Mouse (Mus musculus): ENCODE measurements around the gene Mtus2. TPM values are rescaled to one million over a fixed set of nuclear protein-coding genes. Genes with fewer than 3 reads are reported as not detected.
A peak's percentile ranks its signal among the peaks of the same experiment; 100 is the strongest.

Mtus2 gene
- total and polyA plus RNA-seq, 3 experiments, result 2.7 to 7.7 (median 3.6) TPM

DNA sequence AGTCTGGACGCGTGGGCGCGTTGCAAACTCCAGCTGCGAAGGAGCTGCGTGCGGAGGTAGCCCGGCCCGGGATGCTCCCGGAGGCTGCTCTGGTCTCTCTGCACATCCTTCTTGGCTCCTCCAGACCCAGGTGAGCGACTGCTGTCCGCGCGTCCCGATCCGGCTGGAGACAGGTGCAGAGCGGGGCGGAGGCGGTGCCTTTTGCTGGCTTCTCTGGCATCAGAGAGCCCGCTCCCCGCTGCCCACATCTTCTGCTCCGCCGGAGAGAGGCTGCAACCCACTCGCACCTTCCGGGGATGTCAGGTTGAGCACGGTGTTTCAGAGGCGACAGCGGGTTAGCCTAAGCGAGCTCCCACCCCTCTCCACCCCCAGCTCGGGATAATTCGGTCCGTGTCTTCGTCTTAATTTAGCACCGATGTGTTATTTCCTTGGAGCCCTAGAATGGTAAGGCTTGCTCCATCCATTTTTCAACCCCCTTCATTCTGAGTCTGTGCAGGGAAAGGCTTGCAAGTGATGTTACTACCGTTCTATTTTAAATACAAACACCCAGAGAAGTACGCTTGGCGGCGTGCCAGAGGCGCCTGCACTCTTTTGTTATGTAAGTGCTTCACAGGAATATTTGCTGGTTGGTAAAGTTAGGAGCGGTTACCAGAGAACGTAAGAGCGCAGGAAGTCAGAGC, 612 bp downstream of the Mtus2 start:
- peak; percentile 21 for DNase-seq

DNA sequence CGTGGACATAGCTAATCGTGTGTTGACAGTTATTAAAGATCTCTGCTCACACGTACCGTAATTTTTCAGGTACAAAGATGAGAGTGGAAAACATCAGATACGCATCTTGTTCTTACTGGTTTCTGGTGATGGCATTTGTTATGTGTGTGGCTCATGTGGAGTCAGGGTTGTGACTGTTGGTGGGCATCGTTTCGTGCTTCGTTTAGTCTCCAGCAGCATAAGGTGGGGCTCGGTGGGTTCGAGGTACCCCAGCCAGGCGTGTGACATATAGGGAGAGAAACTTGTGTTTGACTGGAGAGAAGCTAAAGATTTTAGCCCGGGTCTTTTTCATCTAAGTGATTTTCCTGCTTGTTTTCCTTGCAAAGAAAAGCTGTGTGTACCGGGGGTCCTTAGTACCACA, 1.4 kb downstream of the Mtus2 start:
- no peak for DNase-seq

DNA sequence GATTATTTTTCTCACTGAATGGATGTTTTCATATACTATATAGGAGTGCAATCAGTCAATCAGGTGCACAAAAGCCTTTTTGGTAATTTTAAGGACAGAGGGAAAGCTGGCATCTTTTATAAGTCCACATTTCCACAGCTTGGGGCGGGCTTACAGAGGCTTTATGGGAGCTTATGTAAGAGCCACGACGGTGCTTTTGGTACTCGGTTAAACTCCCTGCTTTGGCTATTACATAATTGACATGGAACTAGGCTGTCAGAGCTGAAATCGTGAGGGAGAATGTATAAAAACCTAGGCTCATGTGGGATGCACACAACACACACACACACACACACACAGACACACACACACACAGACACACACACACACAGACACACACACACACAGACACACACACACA, 2.0 kb downstream of the Mtus2 start:
- DNase-seq, result no peak

DNA sequence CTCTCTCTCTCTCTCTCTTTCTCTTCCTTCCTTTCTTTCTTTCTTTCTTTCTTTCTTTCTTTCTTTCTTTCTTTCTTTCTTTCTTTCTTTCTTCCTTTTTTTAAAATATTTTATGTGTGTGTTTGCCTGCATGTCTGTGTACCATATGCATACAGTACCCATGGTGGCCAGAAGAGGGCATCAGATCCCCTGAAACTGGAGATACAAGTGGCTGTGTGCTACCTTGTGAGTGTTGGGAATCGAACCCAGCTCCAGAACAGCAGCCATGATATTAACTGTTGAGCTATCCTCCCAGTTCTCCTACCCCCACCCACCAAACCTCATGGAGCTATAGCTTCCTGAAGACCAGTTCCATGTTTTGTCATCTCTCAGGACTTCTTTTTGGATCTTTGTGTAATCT, 3.7 kb downstream of the Mtus2 start:
- DNase-seq, result no peak

DNA sequence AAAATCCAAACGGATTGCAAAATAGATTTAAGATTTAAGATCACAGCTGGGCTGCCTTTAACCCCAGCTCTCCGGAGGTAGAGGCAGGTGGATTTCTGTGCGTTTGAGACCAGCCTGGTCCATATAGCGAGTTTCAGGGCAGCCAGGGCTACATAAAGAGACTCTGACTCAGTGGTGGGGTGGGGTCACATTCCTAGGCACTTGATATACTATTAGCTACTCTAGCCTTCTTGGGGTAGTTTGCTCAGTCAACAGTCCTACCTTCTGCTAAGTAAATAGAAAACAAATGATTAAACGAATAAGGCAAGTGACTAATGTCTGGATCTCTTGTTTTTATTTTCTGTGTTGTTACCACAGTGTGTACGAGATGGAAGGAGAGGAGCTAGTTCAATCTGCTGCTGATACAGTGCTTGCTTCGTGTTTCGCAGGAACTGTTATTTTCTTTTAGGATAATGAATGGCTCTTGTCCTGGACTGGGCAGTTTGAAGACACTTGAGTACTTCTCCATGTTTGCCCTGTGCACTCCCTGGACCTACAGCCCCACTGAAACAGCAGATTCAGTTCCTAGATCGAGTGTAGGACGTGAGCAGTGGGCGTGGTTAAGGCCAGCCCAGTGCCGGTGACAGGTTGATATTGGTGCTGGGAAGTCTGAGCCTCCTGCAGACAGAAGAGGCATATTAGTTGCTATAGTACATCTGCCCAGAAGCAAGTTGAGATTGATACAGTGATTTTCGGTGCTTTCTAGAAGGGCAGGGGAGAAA, 6.9 kb downstream of the Mtus2 start:
- no peak for DNase-seq

DNA sequence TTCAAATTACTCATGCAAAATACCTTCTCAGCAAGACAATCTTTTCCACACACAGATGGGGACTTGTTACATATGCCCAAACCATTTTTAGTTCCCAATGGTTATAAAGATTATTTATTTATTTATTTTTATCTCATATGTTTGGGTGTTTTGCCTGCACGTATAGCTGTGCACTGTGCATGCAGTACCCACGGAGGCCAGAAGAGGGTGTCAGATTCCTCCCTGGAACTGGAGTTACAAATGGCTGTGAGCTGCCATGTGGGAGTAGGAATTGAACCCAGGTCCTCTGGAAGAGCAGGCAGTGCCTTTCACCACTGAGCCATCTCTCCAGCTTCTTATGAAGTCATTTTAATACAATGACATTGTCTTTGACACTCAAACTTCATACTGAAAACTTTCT, 7.7 kb downstream of the Mtus2 start:
- DNase-seq, result no peak

DNA sequence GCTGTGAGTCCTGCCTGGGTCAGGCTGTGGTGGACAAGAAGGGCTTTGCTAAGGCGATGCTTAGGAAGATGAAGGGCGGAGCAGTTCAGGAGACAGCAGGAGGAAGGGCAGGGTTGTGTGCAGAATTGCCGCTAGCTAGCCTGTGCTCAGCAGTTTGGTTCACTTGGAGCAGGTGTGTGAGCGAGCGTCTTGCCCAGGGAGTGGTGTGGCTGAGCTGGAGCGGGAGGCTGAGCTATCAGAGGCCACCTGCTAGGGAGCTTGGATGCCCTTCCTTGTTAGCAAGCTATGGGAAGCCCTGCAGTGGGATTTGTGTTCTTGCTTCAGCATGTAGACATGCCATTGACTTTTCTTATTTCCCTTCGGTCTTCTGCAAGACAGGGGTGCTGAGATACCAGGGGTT, 9.5 kb downstream of the Mtus2 start:
- DNase-seq, result no peak

DNA sequence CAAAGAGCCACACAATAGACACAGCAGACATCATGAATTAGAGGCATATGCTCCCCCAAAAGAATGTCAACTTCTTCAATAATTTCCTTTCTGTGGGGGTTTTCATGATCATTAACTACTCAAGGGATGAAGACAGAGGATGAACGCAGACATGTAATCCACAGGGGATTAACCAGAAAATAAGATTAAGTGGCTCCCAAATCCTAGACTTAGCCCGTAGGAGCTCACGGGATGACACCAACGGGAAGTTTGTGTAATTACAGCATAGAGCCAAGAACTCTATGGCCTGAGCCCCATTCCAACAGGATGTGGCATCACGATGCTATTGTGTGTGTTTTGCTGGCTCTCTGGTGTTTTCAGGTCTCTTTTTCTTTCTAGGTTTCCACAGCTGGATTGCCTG, 12.4 kb downstream of the Mtus2 start:
- DNase-seq, result no peak

DNA sequence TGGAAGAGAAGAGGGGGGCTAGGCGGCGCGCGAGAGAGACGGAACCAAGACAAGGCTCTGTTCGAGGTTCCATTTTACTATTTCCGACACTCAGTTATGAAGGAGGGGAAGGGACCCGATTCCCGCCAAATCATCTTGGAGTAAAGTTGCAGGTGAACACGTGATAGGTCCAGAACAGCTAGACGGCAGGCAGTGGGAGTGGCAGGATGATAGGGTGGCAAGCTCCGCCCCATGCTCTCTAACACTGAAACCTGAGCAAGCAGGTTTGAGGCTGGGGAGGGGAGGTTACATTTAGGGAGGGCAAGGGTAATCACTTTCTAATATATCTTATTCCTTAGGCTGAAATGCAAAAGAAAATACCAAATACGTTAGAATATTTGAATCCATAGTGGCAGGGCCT, 18.9 kb downstream of the Mtus2 start:
- DNase-seq, result no peak

DNA sequence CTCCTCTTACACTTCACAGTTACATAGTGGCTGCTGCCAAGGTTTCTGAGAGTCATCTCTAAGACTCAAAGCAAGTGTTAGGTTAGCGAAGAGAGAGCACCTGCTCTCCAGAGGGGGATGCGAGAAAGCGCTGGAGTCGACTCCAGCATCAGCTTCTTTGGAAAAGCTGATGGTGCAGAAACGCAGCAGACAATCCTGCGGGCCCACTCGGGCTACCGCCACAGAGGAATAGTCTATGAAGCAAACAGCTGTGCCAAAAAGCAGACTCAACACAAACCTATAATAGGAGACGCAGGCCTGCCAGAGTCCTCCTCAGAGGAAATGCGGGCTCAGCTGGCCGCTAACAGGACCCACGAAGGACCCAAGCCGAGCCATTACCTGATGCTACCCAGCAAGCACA, 23.5 kb downstream of the Mtus2 start:
- DNase-seq, result no peak

DNA sequence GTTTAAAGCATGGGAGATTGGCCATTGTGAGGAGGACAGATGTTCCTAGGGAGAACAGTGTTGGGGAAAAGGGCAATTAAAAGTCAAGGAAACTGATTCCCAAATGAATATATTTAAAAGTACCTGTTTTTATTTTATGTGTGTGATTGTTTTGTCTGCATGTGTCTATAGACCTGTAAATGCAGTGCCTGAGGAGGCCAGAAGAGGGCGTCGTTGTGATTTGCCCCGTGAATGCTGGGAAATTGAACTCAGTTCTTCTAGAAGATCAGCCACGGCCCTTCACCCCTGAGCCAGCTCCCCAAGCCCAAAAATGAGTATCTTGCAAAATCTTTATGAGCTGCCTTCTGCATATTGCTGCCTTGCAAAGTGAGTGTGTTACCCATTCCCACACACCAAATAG, 33.2 kb downstream of the Mtus2 start:
- no peak for DNase-seq

DNA sequence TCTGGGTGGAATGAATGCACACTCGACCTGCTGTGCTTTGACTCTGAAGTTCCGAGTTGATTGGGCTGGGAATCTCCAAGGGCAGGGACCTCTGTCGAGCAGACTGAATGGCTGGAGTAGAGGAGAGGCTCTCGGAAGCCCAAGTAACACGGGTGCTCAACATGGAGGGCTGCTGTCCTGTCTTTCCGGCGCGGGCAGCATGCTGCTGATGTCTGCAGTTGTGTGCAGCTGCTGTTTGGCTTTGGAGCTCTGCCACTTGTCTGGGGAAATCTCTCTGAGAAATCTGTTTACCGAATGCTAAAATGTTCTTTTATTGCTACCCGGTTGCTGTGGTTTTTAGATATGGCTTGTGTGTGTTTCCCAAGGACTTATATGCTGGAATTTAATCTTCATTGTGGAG, 33.7 kb downstream of the Mtus2 start:
- no peak for DNase-seq

DNA sequence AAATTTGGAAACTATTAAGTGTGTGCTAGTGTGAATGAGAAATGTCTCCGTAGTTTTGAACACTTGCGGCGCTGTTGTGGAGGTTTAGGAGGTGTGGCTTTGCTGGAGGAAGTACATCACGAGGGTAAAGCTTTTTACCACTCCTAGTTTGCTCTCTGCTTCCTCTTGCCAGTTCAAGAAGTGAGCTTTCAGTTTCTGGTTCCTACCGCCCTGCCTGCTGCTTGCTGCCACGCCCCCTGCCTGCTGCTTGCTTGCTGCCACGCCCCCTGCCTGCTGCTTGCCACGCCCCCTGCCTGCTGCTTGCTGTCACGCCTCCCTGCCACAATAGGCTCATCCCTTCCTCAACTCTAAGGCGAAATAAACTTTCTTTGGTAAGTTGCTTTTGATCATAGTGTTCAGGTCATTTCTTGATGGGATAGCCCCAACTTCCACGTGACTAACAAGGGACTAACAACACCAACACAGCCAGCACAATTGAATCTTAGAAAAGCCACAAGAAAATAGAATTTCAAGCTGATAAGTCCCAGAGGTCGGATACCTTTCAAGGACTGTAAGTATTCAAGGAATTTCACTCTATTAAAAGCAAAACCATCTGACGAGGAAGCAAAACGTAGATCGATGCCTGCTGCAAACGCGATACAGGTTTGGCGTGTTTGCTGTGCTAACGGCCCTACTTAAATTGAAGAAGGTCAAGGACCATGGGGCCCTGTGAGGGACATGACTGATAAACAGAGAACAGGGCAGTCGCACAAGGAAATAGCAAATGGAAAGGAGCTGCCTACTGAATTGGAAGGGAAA, 35.7 kb downstream of the Mtus2 start:
- DNase-seq, result peak; percentile 92

DNA sequence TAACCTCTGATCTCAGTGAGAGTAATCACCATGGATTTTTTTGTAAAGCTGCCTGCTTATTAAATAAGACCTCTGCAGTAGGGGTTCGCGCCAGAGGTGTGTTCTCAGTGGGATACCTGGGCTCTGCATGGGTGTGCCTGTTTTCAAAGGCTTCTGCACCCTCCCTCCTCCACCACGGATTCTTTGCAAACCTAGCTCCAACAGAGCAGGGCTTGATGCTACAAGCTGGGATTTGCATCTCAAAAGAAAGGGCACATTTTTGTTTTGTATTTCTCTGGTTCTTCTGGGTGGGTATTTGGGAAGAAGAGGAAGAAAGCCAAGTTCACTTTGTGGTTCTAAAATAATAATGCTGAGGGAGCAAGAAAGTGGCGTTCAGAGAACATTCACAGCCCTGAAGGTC, 48.1 kb downstream of the Mtus2 start:
- no peak for DNase-seq

DNA sequence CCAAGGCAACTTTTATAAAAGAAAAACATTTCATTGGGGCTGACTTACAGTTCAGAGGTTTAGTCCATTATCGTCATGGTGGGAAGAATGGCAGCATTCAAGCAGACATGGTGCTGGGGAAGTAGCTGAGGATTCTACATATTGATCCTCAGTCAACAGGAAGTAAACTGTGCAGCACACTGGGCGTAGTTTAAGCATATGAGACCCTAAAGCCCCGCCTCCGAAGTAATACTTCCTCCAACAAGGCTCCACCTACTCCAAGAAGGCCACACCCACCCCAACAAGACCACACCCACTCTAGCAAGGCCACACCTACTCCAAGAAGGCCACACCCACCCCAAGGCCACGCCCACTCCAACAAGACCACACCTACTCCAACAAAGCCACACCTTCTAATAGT, 55.0 kb downstream of the Mtus2 start:
- DNase-seq, result no peak

DNA sequence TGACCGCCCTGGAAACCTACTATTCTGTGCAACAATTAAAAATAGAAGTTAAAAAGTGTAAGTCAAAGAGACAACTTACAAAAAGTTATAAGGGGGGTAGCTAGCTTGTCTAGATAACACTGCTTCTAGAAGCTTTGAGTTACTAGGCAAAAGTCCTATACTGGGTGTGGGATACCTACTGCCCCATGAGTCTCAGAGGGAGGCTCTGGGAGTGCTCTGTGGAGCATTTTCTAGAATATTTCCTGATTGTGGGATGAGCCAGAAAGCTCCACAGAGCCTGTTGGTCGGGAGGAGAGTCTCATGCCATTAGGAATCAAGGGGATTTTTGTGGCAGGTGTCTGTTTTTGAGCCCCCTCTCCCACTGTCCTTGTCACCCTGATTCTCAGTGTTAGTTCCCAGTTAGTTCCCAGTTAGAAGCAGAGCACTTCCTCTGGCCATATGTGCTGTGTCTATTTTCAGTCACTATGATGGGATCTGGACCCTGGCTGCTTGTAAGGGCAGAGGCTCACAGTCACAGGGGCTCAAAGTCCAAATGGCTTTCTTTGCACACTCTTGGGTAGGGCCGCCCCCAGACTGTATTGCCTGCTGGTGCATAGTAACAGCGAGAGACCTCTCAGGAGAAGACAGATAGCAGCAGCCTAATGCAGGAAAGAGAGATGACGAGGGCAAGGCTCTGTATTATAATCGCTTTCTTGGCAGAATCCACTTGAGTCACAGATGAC, 57.2 kb downstream of the Mtus2 start:
- no peak for DNase-seq

DNA sequence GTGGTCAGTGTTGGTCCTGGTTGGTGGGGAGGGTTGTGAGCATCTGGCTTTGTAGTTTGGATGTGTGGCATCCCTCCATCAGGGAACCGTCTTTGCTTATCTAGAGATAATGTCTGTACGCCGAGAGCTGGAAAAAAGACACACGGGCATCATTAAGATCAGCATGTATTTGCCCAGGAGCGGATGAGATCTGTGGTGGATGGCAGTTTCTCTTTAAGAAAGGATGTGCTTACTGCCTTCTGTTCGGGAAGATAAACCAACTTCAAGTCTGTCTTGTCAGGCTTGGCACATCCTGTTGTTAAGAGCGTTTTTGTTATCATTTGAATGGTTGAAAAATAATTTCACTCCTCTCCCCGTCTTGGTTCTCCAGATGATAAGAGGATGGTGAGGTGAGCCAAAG, 58.3 kb downstream of the Mtus2 start:
- DNase-seq, result no peak

DNA sequence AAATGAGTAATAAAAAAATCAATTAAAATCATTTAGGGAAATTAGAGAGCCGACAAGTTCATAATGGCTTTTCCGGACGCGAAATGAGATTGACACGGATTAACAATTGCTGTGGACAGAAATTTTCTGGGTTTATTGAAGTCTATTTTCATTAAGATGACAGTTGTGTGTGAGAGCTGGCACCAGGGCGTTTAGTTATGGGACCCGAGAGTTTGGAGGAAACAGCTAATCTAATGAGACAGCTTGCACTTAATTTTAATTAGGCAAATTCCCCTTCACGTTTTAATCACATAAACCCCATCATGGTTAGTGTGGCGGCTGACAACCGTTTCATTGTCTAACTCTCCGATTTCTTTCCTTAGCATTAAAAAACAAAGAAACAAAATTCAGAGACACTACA, 60.3 kb downstream of the Mtus2 start:
- no peak for DNase-seq

DNA sequence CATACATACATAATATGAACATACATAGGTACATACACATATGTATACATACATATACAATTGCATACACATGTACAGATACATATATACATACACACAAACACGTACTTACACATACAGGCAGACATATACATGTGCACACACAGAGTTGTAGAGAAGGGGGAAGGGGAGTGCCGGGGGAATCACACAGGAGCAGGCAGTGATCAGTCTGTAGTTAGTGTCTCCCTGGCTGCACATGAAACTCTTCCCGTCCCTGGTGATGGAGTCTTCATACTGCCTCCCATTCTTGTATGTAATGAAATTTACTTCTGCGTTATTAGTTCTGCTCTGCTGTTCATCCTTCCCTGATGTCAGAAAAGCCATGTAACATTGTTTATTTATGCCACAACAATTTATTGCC, 65.7 kb downstream of the Mtus2 start:
- DNase-seq, result no peak

DNA sequence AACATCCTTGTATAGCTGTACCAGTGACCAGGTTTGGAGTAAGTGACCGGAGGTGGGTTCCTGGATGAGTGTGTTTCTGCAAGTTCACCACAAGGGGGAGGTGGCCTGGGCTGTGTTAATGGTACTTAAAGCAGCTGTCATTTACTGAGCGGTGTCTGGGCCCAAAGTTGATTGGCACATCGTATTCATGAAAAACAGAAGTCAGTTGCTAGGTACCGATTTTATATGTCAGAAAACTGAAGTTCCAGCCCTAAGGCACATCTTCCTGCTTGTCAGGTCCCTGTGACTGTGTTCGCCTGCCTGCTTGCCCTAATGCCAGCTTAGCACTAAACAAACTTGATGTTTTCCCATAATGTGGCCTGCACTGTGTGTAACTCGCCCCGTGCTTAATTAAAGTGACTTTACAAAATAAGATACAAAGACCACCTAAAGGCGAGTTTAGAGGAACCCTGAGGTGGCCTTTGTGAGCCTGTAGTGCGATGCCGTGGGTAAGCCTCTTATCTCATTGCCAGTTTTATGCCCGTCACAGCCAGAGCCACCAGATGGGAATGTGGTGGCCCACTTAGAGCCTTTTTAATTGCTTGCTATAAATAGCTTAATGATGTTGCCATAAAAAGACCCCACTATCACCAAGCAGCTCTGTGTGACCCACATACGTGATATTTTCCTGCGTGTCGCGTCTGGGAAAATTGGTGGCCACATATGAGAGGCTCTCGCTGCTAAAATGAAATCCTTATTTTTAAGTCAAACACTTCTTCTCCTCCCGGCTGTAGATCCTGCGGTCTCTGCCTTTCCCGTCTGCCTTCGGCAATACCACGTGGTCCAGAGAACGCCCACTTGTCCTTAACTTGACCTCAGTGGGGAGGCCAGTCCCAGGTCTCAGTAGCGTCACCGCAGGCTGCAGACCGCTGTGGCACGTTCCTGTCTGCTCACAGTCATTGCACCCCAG, 69.6 kb downstream of the Mtus2 start:
- DNase-seq, result peak; percentile 3

DNA sequence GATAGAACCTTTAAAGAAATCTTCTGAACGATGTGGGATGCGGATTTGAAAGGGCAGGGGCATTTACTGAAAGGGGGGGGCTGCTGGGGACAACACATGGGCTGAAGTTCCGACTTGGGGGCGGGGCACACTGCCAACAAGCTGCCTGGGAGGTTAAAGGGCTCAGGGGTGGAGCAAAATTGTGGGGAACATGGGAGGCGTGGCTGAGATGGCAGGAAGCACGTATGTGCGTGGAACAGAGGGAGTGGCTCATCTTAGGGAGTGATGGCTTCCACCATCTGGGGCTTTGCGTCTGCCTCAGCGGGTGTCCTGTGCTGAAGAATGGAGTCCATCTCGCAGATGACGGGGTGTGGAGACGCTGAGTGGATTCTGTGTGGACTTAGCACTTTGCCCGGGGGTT, 70.9 kb downstream of the Mtus2 start:
- DNase-seq, result no peak

Data from adrenal gland, adult 2 months (tissue).